Mouse (Mus musculus) stomach, embryonic 16.5 days (tissue): ENCODE measurements at regions not wholly inside any gene's neighbourhood (a gene's known extent, or its start where the extent isn't known, plus 50 kb on each side); places are given as distances from the start of the nearest gene placed in this dataset.
A peak's percentile ranks its signal among the peaks of the same experiment; 100 is the strongest.

ENCODE experiments used
- ATAC-seq: fragments of 200-750 bp; cut with Nextera tagmentation; 2 replicates; pipeline ENCODE4 v1.8.0; 2017; ENCODE audit warnings: moderate number of reproducible peaks, moderate TSS enrichment; ENCODE audit not compliant: insufficient read depth, low FRiP score
- H3K27ac ChIP-seq: fragments of 300-500 bp; sonication (generic); 2 replicates; pipeline ENCODE4 v1.5.1; 2014; ENCODE audit warnings: low read length
- H3K27me3 ChIP-seq: fragments of 300-500 bp; sonication (generic); 2 replicates; pipeline ENCODE4 v1.6.1; 2014; ENCODE audit warnings: low read length, control low read depth, mixed read lengths; ENCODE audit not compliant: control insufficient read depth, insufficient read depth
- H3K36me3 ChIP-seq: fragments of 300-500 bp; sonication (generic); 2 replicates; pipeline ENCODE4 v1.6.1; 2014; ENCODE audit warnings: low read length; ENCODE audit not compliant: control insufficient read depth, insufficient read depth
- H3K4me1 ChIP-seq: fragments of 300-500 bp; sonication (generic); 2 replicates; pipeline ENCODE4 v1.6.1; 2014; ENCODE audit warnings: low read length, control low read depth, mixed read lengths; ENCODE audit not compliant: control insufficient read depth, insufficient read depth
- H3K4me2 ChIP-seq: fragments of 300-500 bp; sonication (generic); 2 replicates; pipeline ENCODE4 v1.6.1; 2014; ENCODE audit warnings: low read depth, low read length, mixed read lengths
- H3K4me3 ChIP-seq: fragments of 300-500 bp; sonication (generic); replicated peaks from 2 replicates; pipeline ENCODE4 v1.5.1; 2014; ENCODE audit warnings: mild to moderate bottlenecking, low read length
- H3K9ac ChIP-seq: fragments of 300-500 bp; sonication (generic); 2 replicates; pipeline ENCODE4 v1.6.1; 2014; ENCODE audit warnings: low read length
- H3K9me3 ChIP-seq: fragments of 300-500 bp; sonication (generic); replicated peaks from 2 replicates; pipeline ENCODE4 v1.6.1; 2016; ENCODE audit warnings: low read length, control low read depth; ENCODE audit not compliant: control insufficient read depth
- WGBS: fragments of 180-500 bp; shearing (Covaris S2); extraction: QIAGEN DNeasy Blood & Tissue Kit; methylation state at CpG from one replicate; pipeline ENCODE4 v1.1.7; 2014; 5-methylcytosine and 5-hydroxymethylcytosine counted together

DNA sequence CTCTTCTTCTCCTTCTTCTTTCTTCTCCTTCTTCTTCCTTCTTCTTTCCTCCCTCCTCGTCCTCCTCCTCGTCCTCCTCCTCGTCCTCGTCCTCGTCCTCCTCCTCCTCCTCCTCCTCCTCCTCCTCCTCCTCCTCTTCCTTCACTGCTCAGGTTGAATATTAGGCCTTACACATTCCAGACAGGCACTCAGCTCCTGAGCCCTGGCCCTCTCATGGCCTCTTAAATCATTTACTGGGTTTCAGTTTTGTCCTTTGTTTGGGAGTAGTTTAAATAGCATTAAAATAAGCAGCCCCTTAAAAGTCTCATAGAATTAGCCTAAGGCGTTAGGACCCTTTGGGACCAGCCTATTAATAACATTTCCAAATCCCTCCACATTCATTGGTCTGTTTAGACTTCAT, 57.3 kb upstream of the Armc2 start:
- Histone ChIP-seq H3K4me2 (no peak overlapping the region), H3K9ac (no peak overlapping the region), H3K27me3 (no peaks in the 10 kb centered on the region), H3K36me3 (no peaks in the 10 kb centered on the region), H3K27ac (no peak overlapping the region), H3K4me1 (peaks cover 12% of the 10 kb centered on the region; the same call in 1 of the 2 replicates), H3K9me3 (no peaks in the 10 kb centered on the region), H3K4me3 (no peak overlapping the region)
- ATAC-seq = no peak
- 92% methylated on average over 6 of the region's 6 CpGs for WGBS

DNA sequence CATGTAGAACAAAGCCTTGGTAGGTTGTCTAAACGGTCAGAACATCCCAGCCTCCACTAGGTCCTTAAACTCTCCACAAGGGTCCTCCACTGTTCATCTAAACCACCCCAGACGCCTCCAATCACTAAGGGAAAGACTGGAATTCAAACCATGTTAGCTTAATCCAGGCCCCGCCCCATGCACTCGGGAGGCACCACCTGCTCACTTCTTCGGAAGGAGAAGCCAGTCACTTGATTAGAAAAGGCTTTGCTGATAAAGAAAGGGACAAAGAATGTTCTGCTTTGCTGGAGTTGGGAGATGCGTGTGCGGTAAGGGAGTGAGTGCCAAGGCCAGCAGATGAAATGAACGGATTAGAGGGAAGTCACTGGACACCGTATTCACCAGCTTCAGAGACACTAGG, 54.5 kb upstream of the Armc2 start:
- Histone ChIP-seq H3K27me3 (no peaks in the 10 kb centered on the region), H3K36me3 (no peaks in the 10 kb centered on the region), H3K9ac (peak overlapping the region; percentile 23; the same call in 1 of the 2 replicates), H3K4me1 (peaks cover 12% of the 10 kb centered on the region; the same call in 1 of the 2 replicates), H3K4me3 (no peak overlapping the region), H3K27ac (no peak overlapping the region), H3K4me2 (peak overlapping the region; percentile 38), H3K9me3 (no peaks in the 10 kb centered on the region)
- peak; percentile 74; the same call in 1 of the 2 replicates for ATAC-seq
- WGBS = 24% methylated on average over 9 of the region's 9 CpGs

DNA sequence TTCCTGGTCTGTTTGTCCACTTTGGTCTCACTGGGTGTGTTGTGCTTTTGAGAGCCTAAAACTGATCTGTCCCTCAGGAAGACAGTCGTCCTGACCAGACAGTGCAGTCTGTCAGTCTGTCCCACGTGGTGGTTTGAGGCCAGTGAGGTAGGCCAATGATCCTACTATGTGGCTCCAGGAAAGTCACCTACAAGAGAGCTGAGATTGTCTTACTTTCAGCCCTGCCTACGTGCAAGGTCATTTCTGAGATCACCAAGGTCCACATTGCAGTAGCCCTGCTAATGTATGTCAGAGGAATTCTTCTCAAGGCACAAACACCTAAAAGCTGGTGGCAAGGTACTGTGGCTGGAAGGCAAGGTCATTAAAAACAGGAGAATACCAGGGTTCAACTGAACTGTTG, 53.9 kb upstream of the Armc2 start:
- ATAC-seq = no peak
- H3K4me2 ChIP-seq = no peak overlapping the region
- no peaks in the 10 kb centered on the region for H3K36me3 ChIP-seq
- no peaks in the 10 kb centered on the region for H3K9me3 ChIP-seq
- 40% methylated on average over 3 of the region's 3 CpGs for WGBS
- no peak overlapping the region for H3K9ac ChIP-seq
- H3K27ac ChIP-seq = no peak overlapping the region
- no peaks in the 10 kb centered on the region for H3K27me3 ChIP-seq
- H3K4me3 ChIP-seq = no peak overlapping the region
- peaks cover 12% of the 10 kb centered on the region; the same call in 1 of the 2 replicates for H3K4me1 ChIP-seq

DNA sequence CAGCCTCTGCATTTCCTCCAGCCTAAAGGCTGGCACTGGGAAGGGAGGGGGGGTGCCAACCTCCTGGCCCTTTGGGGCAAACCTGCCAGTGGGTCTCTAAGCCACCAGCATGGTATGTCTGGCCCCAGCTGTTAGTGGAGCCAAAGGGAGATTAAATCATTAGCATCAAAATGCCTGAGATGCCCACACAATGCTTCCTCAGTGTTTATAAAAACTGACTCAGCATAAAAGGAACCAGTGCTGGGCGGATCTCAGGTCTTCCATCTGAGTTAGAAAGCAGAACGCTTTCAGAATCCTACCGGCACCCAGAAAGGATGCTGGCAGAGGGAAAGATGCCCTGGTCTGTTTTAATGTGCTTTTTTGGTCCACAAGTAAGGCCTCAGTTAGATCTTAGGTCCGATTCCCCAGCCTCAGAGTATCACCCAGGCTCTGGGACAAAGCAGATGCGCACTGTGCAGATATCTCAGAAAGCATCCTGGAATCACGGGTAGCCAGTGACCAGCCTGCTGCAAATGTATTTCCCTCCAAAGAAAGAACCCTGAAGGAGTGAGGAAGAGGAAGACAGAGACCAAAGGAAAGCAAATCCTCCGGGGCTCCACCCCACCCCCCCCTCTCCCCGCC, 53.3 kb upstream of the Armc2 start:
- Histone ChIP-seq H3K36me3 (no peaks in the 10 kb centered on the region), H3K9ac (no peak overlapping the region), H3K27me3 (no peaks in the 10 kb centered on the region), H3K27ac (no peak overlapping the region), H3K4me2 (no peak overlapping the region), H3K9me3 (no peaks in the 10 kb centered on the region), H3K4me3 (no peak overlapping the region), H3K4me1 (peaks cover 12% of the 10 kb centered on the region; the same call in 1 of the 2 replicates)
- WGBS = 46% methylated on average over 8 of the region's 8 CpGs
- no peak for ATAC-seq

GRCm38 (mm10) chr10:42070611-42071403, 52.6 kb upstream of the Armc2 start:
- no peak for ATAC-seq
- no peaks in the 10 kb centered on the region for H3K27me3 ChIP-seq
- H3K36me3 ChIP-seq = no peaks in the 10 kb centered on the region
- WGBS = 34% methylated on average over 10 of the region's 10 CpGs
- no peaks in the 10 kb centered on the region for H3K9me3 ChIP-seq
- no peak overlapping the region for H3K9ac ChIP-seq
- H3K4me3 ChIP-seq = no peak overlapping the region
- no peak overlapping the region for H3K27ac ChIP-seq
- H3K4me2 ChIP-seq = no peak overlapping the region
- H3K4me1 ChIP-seq = peaks cover 12% of the 10 kb centered on the region; the same call in 1 of the 2 replicates

GRCm38 (mm10) chr10:42069751-42070150, 51.5 kb upstream of the Armc2 start:
- 78% methylated on average over 8 of the region's 8 CpGs for WGBS
- H3K4me3 ChIP-seq = no peak overlapping the region
- no peak for ATAC-seq
- H3K4me1 ChIP-seq = peaks cover 12% of the 10 kb centered on the region; the same call in 1 of the 2 replicates
- no peaks in the 10 kb centered on the region for H3K9me3 ChIP-seq
- H3K36me3 ChIP-seq = no peaks in the 10 kb centered on the region
- no peak overlapping the region for H3K9ac ChIP-seq
- no peaks in the 10 kb centered on the region for H3K27me3 ChIP-seq
- no peak overlapping the region for H3K27ac ChIP-seq
- no peak overlapping the region for H3K4me2 ChIP-seq

DNA sequence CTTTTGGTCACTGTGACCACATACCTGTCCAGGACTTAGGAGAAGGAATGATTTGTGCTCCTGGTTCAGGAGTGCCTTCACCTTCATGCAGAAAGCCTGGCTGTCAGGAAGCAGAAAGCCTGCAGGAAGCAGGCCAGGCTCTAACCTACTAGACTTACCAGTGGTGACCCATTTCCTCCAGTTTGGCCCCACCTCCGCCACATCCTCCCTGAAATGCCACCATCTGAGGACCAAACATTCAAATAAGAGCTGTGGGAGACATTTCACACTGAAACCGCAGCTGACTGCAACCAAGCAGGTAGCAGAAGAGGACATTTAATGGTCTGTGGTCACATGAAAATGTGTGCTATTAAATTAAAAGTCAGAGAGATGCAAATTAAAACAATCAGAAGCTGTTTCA, 50.3 kb upstream of the Armc2 start:
- Histone ChIP-seq H3K36me3 (no peaks in the 10 kb centered on the region), H3K9ac (no peak overlapping the region), H3K4me3 (no peak overlapping the region), H3K4me2 (no peak overlapping the region), H3K27ac (no peak overlapping the region), H3K27me3 (no peaks in the 10 kb centered on the region), H3K4me1 (peaks cover 12% of the 10 kb centered on the region; the same call in 1 of the 2 replicates), H3K9me3 (no peaks in the 10 kb centered on the region)
- 86% methylated on average over 2 of the region's 2 CpGs for WGBS
- ATAC-seq = no peak
